Mouse (Mus musculus): ENCODE measurements at regions not wholly inside any gene's neighbourhood (a gene's known extent, or its start where the extent isn't known, plus 50 kb on each side); places are given as distances from the start of the nearest gene placed in this dataset.

- DNase-seq (ENCODE audit: low spot score in 2 of 2) = no peak
Observed at GRCm38 (mm10) chr6:39283761-39284415, 77.3 kb upstream of the Kdm7a start.

GRCm38 (mm10) chr6:39278317-39278716 is 71.7 kb upstream of the Kdm7a start:
- DNase-seq (ENCODE audit: low spot score in 2 of 2) = no peak

- no peak for DNase-seq (ENCODE audit: low spot score in 2 of 2)
Observed at GRCm38 (mm10) chr6:39274774-39275502, 68.3 kb upstream of the Kdm7a start.

GRCm38 (mm10) chr6:39273427-39273826 is 66.8 kb upstream of the Kdm7a start:
- DNase-seq (ENCODE audit: low spot score in 2 of 2) = no peak

- no peak for DNase-seq (ENCODE audit: low spot score in 2 of 2)
Observed at GRCm38 (mm10) chr6:39270457-39270856, 63.9 kb upstream of the Kdm7a start.

GRCm38 (mm10) chr6:39269706-39270105 is 63.1 kb upstream of the Kdm7a start:
- no peak for DNase-seq (ENCODE audit: low spot score in 2 of 2)

GRCm38 (mm10) chr6:39268647-39269428 is 62.2 kb upstream of the Kdm7a start:
- no peak for DNase-seq (ENCODE audit: low spot score in 2 of 2)

- DNase-seq (ENCODE audit: low spot score in 2 of 2) = no peak
Observed at GRCm38 (mm10) chr6:39264722-39265121, 58.1 kb upstream of the Kdm7a start.

- peak; percentile 31 to 47 for DNase-seq (ENCODE audit: low spot score in 2 of 2)
Observed at GRCm38 (mm10) chr6:39263615-39264014, 57.0 kb upstream of the Kdm7a start.

GRCm38 (mm10) chr6:39261951-39262350 is 55.4 kb upstream of the Kdm7a start:
- no peak for DNase-seq (ENCODE audit: low spot score in 2 of 2)

- DNase-seq (ENCODE audit: low spot score in 2 of 2) = no peak
Observed at GRCm38 (mm10) chr6:39260480-39260879, 53.9 kb upstream of the Kdm7a start.

- no peak for DNase-seq (ENCODE audit: low spot score in 2 of 2)
Observed at GRCm38 (mm10) chr6:39259129-39259528, 52.5 kb upstream of the Kdm7a start.

GRCm38 (mm10) chr6:39258656-39259055 is 52.1 kb upstream of the Kdm7a start:
- no peak for DNase-seq (ENCODE audit: low spot score in 2 of 2)

- no peak for DNase-seq (ENCODE audit: low spot score in 2 of 2)
Observed at GRCm38 (mm10) chr6:39257667-39258395, 51.2 kb upstream of the Kdm7a start.

- no peak for DNase-seq (ENCODE audit: low spot score in 2 of 2)
Observed at GRCm38 (mm10) chr6:39257111-39257571, 50.6 kb upstream of the Kdm7a start.

GRCm38 (mm10) chr6:39256304-39257103 is 49.9 kb upstream of the Kdm7a start:
- DNase-seq (ENCODE audit: low spot score in 2 of 2) = peak in 1 of 2 experiments; percentile 18
